Mouse (Mus musculus) liver, embryonic 13.5 days (tissue): ENCODE measurements at regions not wholly inside any gene's neighbourhood (a gene's known extent, or its start where the extent isn't known, plus 50 kb on each side); places are given as distances from the start of the nearest gene placed in this dataset.

ENCODE experiments used
- ATAC-seq: fragments of 200-750 bp; cut with Nextera tagmentation; 2 replicates; pipeline ENCODE4 v1.8.0; 2017; ENCODE audit warnings: low read depth, mild to moderate bottlenecking, moderate number of reproducible peaks, moderate library complexity
- DNase-seq: peaks from one replicate; pipeline ENCODE4 v3.0.0; 2022
- H3K27ac ChIP-seq: fragments of 300-500 bp; sonication (generic); 2 replicates; pipeline ENCODE4 v1.5.1; 2015; ENCODE audit warnings: moderate library complexity, mild to moderate bottlenecking, inconsistent platforms
- H3K27me3 ChIP-seq: fragments of 300-500 bp; sonication (generic); 2 replicates; pipeline ENCODE4 v1.6.1; 2015; ENCODE audit warnings: mild to moderate bottlenecking, inconsistent platforms
- H3K36me3 ChIP-seq: fragments of 300-500 bp; sonication (generic); 2 replicates; pipeline ENCODE4 v1.6.1; 2015; ENCODE audit warnings: mild to moderate bottlenecking, inconsistent platforms
- H3K4me1 ChIP-seq: fragments of 300-500 bp; sonication (generic); replicated peaks from 2 replicates; pipeline ENCODE4 v1.6.1; 2015; ENCODE audit warnings: inconsistent platforms
- H3K4me2 ChIP-seq: fragments of 300-500 bp; sonication (generic); 2 replicates; pipeline ENCODE4 v1.6.1; 2015; ENCODE audit warnings: inconsistent platforms, mild to moderate bottlenecking, moderate library complexity
- H3K4me3 ChIP-seq: fragments of 300-500 bp; sonication (generic); replicated peaks from 2 replicates; pipeline ENCODE4 v1.5.1; 2015; ENCODE audit warnings: mild to moderate bottlenecking, inconsistent platforms
- H3K9ac ChIP-seq: fragments of 300-500 bp; sonication (generic); 2 replicates; pipeline ENCODE4 v1.6.1; 2015; ENCODE audit warnings: mild to moderate bottlenecking, inconsistent platforms
- H3K9me3 ChIP-seq: fragments of 300-500 bp; sonication (generic); replicated peaks from 2 replicates; pipeline ENCODE4 v1.6.1; 2016; ENCODE audit warnings: inconsistent platforms
- WGBS: fragments of 180-500 bp; shearing (Covaris S2); methylation state at CpG from one replicate; pipeline ENCODE4 v1.1.7; 2015; ENCODE audit not compliant: insufficient replicate concordance; 5-methylcytosine and 5-hydroxymethylcytosine counted together

DNA sequence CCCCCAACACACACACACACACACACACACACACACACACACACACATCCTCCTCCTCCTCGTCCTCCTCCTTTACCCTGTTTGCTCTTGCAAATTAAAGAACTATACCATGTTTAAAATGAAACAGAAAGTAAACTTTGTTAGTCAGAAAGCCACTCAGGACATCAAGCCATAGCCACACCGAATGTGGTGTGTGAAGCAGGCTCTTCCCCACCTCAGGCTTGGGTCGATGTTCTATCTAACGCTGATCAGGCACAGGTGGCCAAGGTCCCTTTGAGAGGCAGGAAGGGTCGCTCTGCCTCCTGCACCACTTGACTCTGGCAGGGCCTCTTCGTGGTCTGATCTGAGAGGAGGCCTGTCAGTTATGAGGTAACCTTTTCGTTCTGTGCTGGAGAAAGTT lies 156.9 kb upstream of the Irx1 start:
- H3K4me3 ChIP-seq = no peak overlapping the region
- H3K36me3 ChIP-seq = no peaks in the 10 kb centered on the region
- ATAC-seq (no peak), DNase-seq (no peak)
- H3K9ac ChIP-seq = no peak overlapping the region
- H3K4me2 ChIP-seq = no peak overlapping the region
- WGBS = 24% methylated on average over 7 of the region's 7 CpGs
- H3K4me1 ChIP-seq = no peaks in the 10 kb centered on the region
- H3K27me3 ChIP-seq = no peaks in the 10 kb centered on the region
- no peaks in the 10 kb centered on the region for H3K9me3 ChIP-seq
- no peak overlapping the region for H3K27ac ChIP-seq

DNA sequence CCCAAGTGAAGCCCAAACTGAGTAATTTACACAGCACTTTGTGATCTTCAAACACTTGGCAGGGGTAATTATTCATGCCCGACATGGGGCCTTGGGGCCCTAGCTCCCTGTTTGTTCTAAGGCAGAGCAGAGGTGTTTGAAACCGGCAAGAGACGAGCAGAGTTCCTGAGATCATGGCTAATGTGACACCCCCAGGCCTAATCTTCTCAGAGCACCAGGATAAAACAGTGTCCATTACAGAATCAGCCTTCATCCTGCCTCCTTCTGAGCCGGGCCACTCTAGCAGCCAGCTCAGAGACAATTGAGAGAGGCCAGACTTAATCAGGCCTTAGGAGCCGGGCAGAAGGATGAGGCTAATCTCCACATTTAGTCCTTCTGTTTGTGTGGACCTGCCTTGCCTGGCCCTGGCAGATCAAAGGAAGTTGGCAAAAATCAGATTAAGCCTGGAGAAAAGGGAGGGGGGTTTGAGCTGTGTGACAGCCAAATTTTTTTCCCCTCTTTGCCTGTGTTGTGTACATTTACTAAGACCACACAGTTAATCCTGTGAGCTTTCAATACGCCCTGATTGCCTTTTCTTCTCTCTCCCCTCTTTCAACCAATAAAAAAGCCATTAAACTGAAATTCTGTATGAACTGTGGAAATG lies 157.5 kb upstream of the Irx1 start:
- Histone ChIP-seq H3K27ac (no peak overlapping the region), H3K27me3 (no peaks in the 10 kb centered on the region), H3K9me3 (no peaks in the 10 kb centered on the region), H3K9ac (no peak overlapping the region), H3K4me1 (no peaks in the 10 kb centered on the region), H3K36me3 (no peaks in the 10 kb centered on the region), H3K4me3 (no peak overlapping the region), H3K4me2 (no peak overlapping the region)
- ATAC-seq = no peak
- DNase-seq = no peak
- WGBS = 38% methylated on average over 6 of the region's 6 CpGs

DNA sequence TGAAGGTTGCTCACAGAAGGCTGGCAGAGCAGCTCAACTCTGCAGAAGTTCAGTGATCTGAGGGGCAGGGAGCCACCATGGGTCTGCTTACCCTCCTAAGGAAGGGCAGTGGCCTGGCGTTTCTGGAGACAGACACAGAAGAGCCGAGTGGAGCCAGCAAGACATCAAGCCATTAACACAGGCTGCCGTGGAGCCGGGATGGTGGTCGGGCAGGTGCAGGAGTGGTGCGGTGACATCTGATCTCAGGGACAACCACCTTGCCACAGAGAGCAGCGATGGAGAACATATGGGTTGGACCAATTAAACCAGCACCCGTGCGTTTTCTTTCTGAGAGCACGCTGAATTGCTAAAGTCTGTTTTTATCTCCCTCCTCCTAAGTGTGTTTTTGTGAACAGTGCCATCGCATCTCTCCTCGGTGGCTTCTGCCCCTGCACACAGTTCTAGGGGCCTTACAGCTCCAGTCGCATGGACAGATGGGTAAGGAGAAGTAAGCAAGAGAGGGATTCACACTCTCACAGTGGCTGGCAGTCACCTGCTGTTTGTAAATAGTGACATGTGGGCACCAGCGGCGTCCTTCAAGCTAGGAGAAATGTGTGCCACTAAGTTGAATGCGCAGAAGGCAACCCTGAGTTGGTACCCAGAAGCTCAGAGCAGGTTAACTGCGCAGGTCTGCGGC lies 158.2 kb upstream of the Irx1 start:
- H3K4me2 ChIP-seq = no peak overlapping the region
- no peak overlapping the region for H3K4me3 ChIP-seq
- H3K36me3 ChIP-seq = no peaks in the 10 kb centered on the region
- no peaks in the 10 kb centered on the region for H3K27me3 ChIP-seq
- no peak overlapping the region for H3K9ac ChIP-seq
- 62% methylated on average over 18 of the region's 18 CpGs for WGBS
- no peaks in the 10 kb centered on the region for H3K4me1 ChIP-seq
- no peak overlapping the region for H3K27ac ChIP-seq
- no peak for ATAC-seq
- DNase-seq = no peak
- no peaks in the 10 kb centered on the region for H3K9me3 ChIP-seq

DNA sequence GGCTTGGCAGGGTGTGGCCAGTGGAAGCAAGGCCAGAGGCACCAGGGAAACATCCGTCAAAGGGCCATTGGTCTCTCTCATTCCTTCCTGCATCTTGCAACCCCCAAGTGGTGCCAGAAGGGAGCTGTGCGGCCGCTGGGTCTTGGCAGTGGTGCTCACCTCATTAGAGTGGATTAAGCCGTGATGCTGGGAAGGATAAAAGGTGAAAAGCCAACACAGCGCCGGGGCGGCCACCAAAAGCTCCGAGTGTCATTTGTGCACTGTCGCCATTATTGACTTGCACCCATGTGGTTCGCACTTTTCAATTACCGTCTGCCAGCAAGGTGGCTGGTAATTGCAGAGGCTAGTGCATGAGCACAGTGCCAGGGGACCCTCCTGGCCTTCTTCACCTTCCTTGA lies 158.7 kb upstream of the Irx1 start:
- no peak overlapping the region for H3K4me2 ChIP-seq
- no peak overlapping the region for H3K4me3 ChIP-seq
- H3K9ac ChIP-seq = no peak overlapping the region
- 49% methylated on average over 11 of the region's 11 CpGs for WGBS
- DNase-seq (no peak), ATAC-seq (no peak)
- H3K4me1 ChIP-seq = no peaks in the 10 kb centered on the region
- no peaks in the 10 kb centered on the region for H3K27me3 ChIP-seq
- H3K27ac ChIP-seq = no peak overlapping the region
- H3K36me3 ChIP-seq = no peaks in the 10 kb centered on the region
- H3K9me3 ChIP-seq = no peaks in the 10 kb centered on the region

DNA sequence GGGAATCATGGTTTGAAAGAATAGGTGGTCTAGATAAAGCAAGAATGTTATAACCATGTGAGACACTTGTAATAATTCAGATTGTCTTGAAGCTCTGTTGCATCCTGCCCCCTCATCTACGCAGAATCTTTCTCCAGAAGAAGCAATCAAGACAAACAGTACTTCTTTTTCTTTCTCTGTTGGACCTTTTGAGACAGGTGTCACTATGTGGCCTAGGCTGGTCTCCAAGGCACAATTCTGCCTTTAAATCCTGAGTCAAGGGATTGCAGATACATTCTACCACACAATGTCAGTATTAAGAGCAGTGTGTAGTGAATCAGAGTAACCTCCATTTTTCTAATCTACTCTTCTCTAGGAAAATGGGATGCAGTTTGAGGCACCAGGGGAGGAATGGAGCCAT lies 164.8 kb upstream of the Irx1 start:
- H3K4me3 ChIP-seq = no peak overlapping the region
- no peak overlapping the region for H3K27ac ChIP-seq
- no peaks in the 10 kb centered on the region for H3K27me3 ChIP-seq
- no peaks in the 10 kb centered on the region for H3K9me3 ChIP-seq
- WGBS = 51% methylated on average over 1 of the region's 1 CpGs
- H3K36me3 ChIP-seq = no peaks in the 10 kb centered on the region
- ATAC-seq (no peak), DNase-seq (no peak)
- H3K9ac ChIP-seq = no peak overlapping the region
- no peaks in the 10 kb centered on the region for H3K4me1 ChIP-seq
- no peak overlapping the region for H3K4me2 ChIP-seq

DNA sequence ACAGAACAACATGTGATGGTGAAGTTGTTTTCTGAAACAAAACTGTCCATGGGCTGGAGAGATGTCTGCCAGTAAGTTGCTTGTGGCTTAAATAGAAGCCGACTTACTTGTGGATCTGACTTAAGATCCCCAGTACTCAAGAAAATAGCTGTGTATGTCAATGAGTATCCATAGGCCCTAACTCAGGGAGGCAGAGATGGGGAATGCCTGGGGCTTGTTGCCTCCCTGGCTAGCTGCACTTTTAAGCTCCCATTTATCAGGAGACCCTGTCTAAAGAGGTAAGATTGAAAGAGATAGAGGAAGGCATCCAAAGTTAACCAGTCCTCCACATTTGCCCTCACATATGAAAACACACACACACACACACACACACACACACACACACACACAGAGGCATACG lies 167.8 kb upstream of the Irx1 start:
- no peak overlapping the region for H3K4me2 ChIP-seq
- H3K27ac ChIP-seq = no peak overlapping the region
- no peak overlapping the region for H3K4me3 ChIP-seq
- no peak for DNase-seq
- 56% methylated on average over 2 of the region's 2 CpGs for WGBS
- ATAC-seq = no peak
- no peaks in the 10 kb centered on the region for H3K36me3 ChIP-seq
- H3K9ac ChIP-seq = no peak overlapping the region
- no peaks in the 10 kb centered on the region for H3K9me3 ChIP-seq
- no peaks in the 10 kb centered on the region for H3K27me3 ChIP-seq
- no peaks in the 10 kb centered on the region for H3K4me1 ChIP-seq

DNA sequence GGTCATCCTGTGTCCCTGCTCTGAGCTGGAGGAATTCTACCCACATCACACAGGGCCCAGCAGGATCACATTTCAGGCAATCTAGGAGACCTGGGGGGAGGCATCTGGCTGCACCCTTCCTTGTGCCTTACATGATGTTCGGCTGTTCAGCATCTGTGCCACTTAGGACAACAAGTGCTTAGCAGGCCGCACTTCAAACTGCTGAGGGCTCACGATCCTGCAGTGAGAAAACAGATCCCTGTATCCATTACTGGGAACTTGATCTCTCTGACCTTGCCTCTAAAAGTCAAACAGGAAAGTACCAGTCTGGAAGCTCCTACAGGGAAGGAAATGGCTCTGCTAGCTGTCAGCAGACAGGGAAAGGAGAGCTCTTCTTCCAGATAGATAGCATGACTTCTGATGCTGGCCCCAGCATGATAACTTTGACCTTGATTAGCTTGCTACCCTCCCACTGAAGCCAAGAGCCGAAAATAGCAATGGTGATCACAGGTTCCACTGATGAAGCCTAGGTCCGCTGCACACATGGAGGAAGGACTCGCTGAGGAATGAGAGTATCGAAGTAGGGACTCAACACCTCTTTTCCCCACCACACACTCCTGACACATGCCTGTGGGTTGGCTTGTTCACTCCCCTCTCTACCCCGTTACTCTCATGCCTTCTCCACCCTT lies 170.7 kb upstream of the Irx1 start:
- Histone ChIP-seq H3K4me1 (no peaks in the 10 kb centered on the region), H3K9me3 (no peaks in the 10 kb centered on the region), H3K9ac (no peak overlapping the region), H3K27ac (no peak overlapping the region), H3K4me2 (no peak overlapping the region), H3K27me3 (no peaks in the 10 kb centered on the region), H3K36me3 (no peaks in the 10 kb centered on the region), H3K4me3 (no peak overlapping the region)
- ATAC-seq (no peak), DNase-seq (no peak)
- WGBS = 53% methylated on average over 8 of the region's 8 CpGs

DNA sequence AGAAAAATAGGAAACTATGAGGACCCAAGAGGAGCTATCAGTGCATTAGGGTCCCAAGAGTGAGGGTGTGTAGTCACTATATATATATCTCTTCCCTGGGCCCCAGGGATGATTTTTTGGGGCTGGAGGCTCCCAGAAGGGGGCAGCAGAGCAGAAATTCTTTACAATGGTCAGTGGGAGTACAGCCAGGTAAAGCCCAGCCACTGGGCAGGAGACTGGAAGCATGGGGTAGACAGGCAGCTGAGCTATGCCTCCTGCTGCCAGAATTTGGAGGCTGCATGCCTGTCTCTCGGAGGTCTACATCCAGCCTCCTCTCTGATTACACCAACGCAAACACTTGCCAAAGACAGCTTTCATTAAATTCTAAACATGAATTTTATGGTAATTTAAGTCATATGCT lies 202.7 kb upstream of the Irx1 start:
- Histone ChIP-seq H3K27ac (no peak overlapping the region), H3K4me3 (no peak overlapping the region), H3K36me3 (no peaks in the 10 kb centered on the region), H3K4me2 (no peak overlapping the region), H3K9me3 (no peaks in the 10 kb centered on the region), H3K27me3 (no peaks in the 10 kb centered on the region), H3K9ac (no peak overlapping the region), H3K4me1 (no peaks in the 10 kb centered on the region)
- ATAC-seq = no peak
- no peak for DNase-seq
- WGBS = 59% methylated on average over 2 of the region's 2 CpGs

DNA sequence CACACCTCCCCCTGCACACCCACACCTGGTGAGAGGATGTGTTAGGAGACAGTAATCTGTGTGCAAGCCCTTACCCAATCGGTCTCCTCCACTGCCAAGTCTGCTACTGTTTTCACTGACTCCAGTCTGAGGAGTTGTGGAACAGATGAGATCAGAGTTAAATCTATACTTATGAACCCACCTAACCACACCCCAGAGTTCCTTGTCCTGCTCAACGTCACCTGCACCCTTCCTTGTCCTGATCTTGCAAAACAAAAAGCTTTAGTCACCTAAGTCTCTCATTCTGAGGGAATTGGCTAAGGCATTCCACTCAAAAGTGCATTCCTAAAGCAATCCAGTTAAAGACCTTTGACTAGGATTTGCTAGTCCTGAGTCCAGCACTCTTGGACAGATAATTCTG lies 203.9 kb upstream of the Irx1 start:
- ATAC-seq = no peak
- H3K36me3 ChIP-seq = no peaks in the 10 kb centered on the region
- H3K4me2 ChIP-seq = no peak overlapping the region
- no peak for DNase-seq
- H3K27ac ChIP-seq = no peak overlapping the region
- H3K9ac ChIP-seq = no peak overlapping the region
- H3K4me1 ChIP-seq = no peaks in the 10 kb centered on the region
- H3K27me3 ChIP-seq = no peaks in the 10 kb centered on the region
- H3K9me3 ChIP-seq = no peaks in the 10 kb centered on the region
- WGBS = 53% methylated on average over 2 of the region's 2 CpGs
- H3K4me3 ChIP-seq = no peak overlapping the region

DNA sequence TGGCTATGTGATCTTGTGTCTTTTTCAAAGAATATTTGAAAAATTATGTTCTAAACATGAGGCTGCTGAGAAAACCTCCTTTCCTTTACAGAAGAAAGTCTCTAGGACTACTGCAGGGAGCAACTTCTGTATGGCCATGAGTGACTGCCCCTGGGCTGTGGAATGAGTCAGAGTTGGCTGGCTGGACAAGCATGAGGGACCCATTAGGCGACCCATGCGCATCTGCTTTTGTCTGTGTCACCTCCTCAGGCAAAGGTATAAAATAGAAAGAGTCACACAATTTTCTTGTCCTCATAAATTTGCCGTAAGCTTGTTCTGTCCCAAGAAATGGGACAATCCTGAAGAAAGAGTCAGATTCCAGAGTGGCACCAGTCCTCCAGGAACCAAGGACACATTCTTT lies 220.1 kb upstream of the Irx1 start:
- Histone ChIP-seq H3K36me3 (no peaks in the 10 kb centered on the region), H3K9me3 (no peaks in the 10 kb centered on the region), H3K4me2 (no peak overlapping the region), H3K4me3 (no peak overlapping the region), H3K27ac (no peak overlapping the region), H3K9ac (no peak overlapping the region), H3K4me1 (no peaks in the 10 kb centered on the region), H3K27me3 (no peaks in the 10 kb centered on the region)
- DNase-seq (no peak), ATAC-seq (no peak)
- WGBS = 74% methylated on average over 3 of the region's 3 CpGs

DNA sequence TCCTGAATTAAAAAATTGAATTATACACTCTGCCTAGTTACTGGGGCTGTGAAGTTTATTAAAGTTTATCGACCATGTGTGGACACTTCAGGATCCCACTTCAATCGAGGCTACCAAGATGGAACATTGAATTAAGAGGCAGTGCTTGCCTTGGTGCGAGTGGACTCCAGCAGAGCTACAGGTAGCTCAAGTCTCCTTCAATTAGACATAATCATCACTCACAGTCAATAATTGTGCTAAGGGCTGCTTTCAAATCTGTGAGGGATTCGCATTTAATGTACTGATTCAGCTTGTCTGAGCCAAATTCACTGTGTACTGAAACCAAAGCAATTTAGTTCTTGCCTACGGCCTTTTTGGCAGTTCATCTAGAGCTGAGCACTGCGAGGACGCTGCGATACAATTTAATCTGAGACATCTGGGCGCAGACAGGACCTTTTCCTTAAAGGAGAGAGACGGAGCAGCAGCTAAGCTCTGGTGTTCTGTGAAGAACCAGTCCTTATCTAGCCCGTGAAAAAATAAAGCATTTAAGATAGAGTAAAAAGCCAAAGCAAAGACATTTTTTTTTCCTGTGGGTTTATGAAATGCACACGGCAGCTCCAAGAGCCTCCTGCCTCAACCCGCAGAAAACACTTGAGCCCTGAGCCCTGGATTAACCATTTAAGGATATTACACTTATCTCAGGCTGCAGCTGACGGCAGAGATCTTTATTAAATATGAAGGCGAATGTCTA lies 220.8 kb upstream of the Irx1 start:
- no peaks in the 10 kb centered on the region for H3K4me1 ChIP-seq
- no peak overlapping the region for H3K27ac ChIP-seq
- no peak overlapping the region for H3K4me2 ChIP-seq
- H3K4me3 ChIP-seq = no peak overlapping the region
- DNase-seq = no peak
- no peak for ATAC-seq
- no peaks in the 10 kb centered on the region for H3K27me3 ChIP-seq
- no peaks in the 10 kb centered on the region for H3K9me3 ChIP-seq
- H3K9ac ChIP-seq = no peak overlapping the region
- H3K36me3 ChIP-seq = no peaks in the 10 kb centered on the region
- WGBS = 70% methylated on average over 15 of the region's 15 CpGs
